Mouse (Mus musculus): ENCODE results near the gene Cox19.

DNA sequence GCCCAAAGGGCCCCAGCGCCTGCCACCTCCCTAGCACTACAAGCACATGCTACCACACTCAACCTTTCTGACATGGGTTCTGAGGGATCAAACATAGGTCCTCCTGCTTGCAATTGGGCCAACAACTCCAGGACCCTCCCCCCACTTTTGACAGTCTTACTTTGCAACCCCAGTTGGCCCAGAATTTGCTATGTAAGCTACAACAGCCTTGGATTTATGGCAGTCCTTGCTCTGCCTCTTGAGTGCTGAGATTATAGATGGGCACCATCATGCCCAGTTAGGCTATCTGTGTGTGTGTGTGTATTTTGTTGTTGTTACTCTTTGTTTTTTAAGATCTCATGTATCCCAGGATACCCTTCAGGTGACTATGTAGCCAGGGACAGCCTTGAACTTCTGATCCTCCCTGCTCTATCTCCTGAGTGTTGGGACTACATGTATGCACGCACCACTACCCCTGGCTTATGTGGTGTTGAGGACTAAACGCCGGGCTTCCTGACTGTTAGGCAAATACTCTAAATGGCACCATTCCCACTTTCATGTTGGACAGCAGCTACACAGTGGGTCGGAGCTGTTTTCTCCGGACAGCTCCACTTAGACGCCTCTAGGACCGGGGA is 28.7 kb upstream of the Cox19 start:
- TF ChIP-seq CTCF (IDR thresholded peaks at IDR 0.05; ENCODE audit: borderline replicate concordance, insufficient read depth, low read length) (no peak), POLR2A (IDR thresholded peaks at IDR 0.05; ENCODE audit: low read depth, low read length) (no peak)
